1 mouse cellular context compared by ENCODE assay signal in the genomic region with DNA sequence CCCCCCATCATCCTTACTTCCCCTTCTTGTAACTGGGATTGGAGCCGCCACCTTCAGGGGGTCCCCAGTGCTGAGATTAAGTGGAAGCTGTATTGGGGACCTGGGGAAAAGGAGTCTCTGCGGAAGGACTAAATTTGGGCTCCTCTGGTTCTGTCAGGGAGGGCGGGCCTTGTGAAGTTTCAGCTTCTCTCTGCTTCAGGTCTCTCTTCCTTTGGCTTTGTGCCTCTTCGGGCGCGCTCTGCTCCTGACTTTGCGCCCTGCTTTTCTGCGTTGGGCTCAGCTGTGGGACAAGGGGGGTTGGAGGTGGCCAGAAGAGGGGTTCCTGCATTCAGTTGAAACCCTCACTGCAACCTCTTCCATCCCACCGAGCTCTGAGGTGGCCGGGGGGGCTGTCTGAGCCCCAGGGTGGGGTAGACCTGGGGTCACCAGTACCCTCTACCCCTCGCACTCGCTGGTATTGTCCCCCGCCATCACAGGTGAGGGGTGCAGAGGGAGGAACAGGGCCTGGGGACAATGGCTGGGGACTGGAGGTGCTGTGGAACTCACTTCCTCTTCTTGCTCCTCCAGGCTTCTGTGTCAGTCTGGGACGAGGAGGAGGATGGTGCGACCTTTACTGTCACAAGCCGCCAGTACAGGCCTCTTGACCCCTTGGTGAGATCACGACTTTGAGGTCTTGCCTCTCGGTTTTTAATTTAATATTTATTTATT.
TF ChIP-seq lines count a peak whose summit lies in the region.

No protein-coding gene starts in this region.

TF ChIP-seq in MEL, 35 proteins besides CTCF, POLR2A, EP300 and RAD21:
- TF ChIP-seq ZKSCAN1 (IDR thresholded peaks at IDR 0.05; ENCODE audit: low read depth, low read length) (no peak), MAZ (IDR thresholded peaks at IDR 0.05; ENCODE audit: low read depth, low read length) (0 out of 2 replicates have a peak, but pooled peaks have one; percentile 34)
